Mouse (Mus musculus): ENCODE measurements around the gene Mapk1ip1. TPM values are rescaled to one million over a fixed set of nuclear protein-coding genes. Genes with fewer than 3 reads are reported as not detected.

The Mapk1ip1 gene
- polyA plus RNA-seq, 1 experiment from 2014 or later = 47.8 TPM

GRCm38 (mm10) chr7:138813213-138813875, 32.7 kb downstream of the Mapk1ip1 start:
- H3K9me3 ChIP-seq (ENCODE audit: control insufficient read depth, low read length) = no peaks in the 10 kb centered on the region
- no peak overlapping the region; the same call in 1 of the 2 replicates for H3K4me2 ChIP-seq (ENCODE audit: low read depth, low read length)
- peaks cover 6% of the 10 kb centered on the region; the same call in 1 of the 2 replicates for H3K4me1 ChIP-seq (ENCODE audit: control insufficient read depth, insufficient read depth, low read length)
- no peak overlapping the region for H3K4me3 ChIP-seq (ENCODE audit: low read depth, low read length)
- no peak overlapping the region for H3K9ac ChIP-seq (replicated peaks; ENCODE audit: low read depth, low read length)
- H3K27ac ChIP-seq (ENCODE audit: low read depth, low read length) = peak overlapping the region; percentile 62
- WGBS = 53% methylated on average over 11 of the region's 11 CpGs
- no peak for ATAC-seq (ENCODE audit: low read depth)
- H3K36me3 ChIP-seq (ENCODE audit: control insufficient read depth, insufficient read depth, low read length) = no peaks in the 10 kb centered on the region
- no peaks in the 10 kb centered on the region for H3K27me3 ChIP-seq (ENCODE audit: control insufficient read depth, insufficient read depth, low read length)

- H3K4me2 ChIP-seq (ENCODE audit: low read depth, low read length) = no peak overlapping the region
- H3K27me3 ChIP-seq (ENCODE audit: control insufficient read depth, insufficient read depth, low read length) = no peaks in the 10 kb centered on the region
- no peak overlapping the region for H3K27ac ChIP-seq (ENCODE audit: low read depth, low read length)
- H3K4me3 ChIP-seq (ENCODE audit: low read depth, low read length) = no peak overlapping the region
- no peaks in the 10 kb centered on the region for H3K4me1 ChIP-seq (ENCODE audit: control insufficient read depth, insufficient read depth, low read length)
- ATAC-seq (ENCODE audit: low read depth) = no peak
- H3K36me3 ChIP-seq (ENCODE audit: control insufficient read depth, insufficient read depth, low read length) = no peaks in the 10 kb centered on the region
- 80% methylated on average over 3 of the region's 3 CpGs for WGBS
- no peaks in the 10 kb centered on the region for H3K9me3 ChIP-seq (ENCODE audit: control insufficient read depth, low read length)
- no peak overlapping the region for H3K9ac ChIP-seq (replicated peaks; ENCODE audit: low read depth, low read length)
Observed at GRCm38 (mm10) chr7:138807146-138807545, 38.9 kb downstream of the Mapk1ip1 start.

- Histone ChIP-seq H3K9me3 (ENCODE audit: control insufficient read depth, low read length) (no peaks in the 10 kb centered on the region), H3K36me3 (ENCODE audit: control insufficient read depth, insufficient read depth, low read length) (no peaks in the 10 kb centered on the region), H3K4me1 (ENCODE audit: control insufficient read depth, insufficient read depth, low read length) (no peaks in the 10 kb centered on the region), H3K9ac (replicated peaks; ENCODE audit: low read depth, low read length) (no peak overlapping the region), H3K27ac (ENCODE audit: low read depth, low read length) (no peak overlapping the region), H3K4me3 (ENCODE audit: low read depth, low read length) (no peak overlapping the region), H3K4me2 (ENCODE audit: low read depth, low read length) (no peak overlapping the region), H3K27me3 (ENCODE audit: control insufficient read depth, insufficient read depth, low read length) (no peaks in the 10 kb centered on the region)
- ATAC-seq (ENCODE audit: low read depth) = no peak
- 55% methylated on average over 4 of the region's 4 CpGs for WGBS
Observed at GRCm38 (mm10) chr7:138803386-138803785, 42.7 kb downstream of the Mapk1ip1 start.

GRCm38 (mm10) chr7:138788109-138788508, 58.0 kb downstream of the Mapk1ip1 start:
- no peak overlapping the region for H3K9ac ChIP-seq (replicated peaks; ENCODE audit: low read depth, low read length)
- no peak overlapping the region for H3K4me2 ChIP-seq (ENCODE audit: low read depth, low read length)
- no peak overlapping the region for H3K4me3 ChIP-seq (ENCODE audit: low read depth, low read length)
- ATAC-seq (ENCODE audit: low read depth) = no peak
- 88% methylated on average over 5 of the region's 5 CpGs for WGBS
- no peaks in the 10 kb centered on the region for H3K4me1 ChIP-seq (ENCODE audit: control insufficient read depth, insufficient read depth, low read length)
- H3K36me3 ChIP-seq (ENCODE audit: control insufficient read depth, insufficient read depth, low read length) = no peaks in the 10 kb centered on the region
- H3K9me3 ChIP-seq (ENCODE audit: control insufficient read depth, low read length) = no peaks in the 10 kb centered on the region
- no peak overlapping the region for H3K27ac ChIP-seq (ENCODE audit: low read depth, low read length)
- H3K27me3 ChIP-seq (ENCODE audit: control insufficient read depth, insufficient read depth, low read length) = no peaks in the 10 kb centered on the region

Other genes starting within 250 kb of the Mapk1ip1 start
- gene Ppp2r2d, start 194 bp downstream of the Mapk1ip1 start, polyA plus RNA-seq (2014; fragmentation: Nextera tagmentation; extraction: Ambion mirVana) = 108 and 115 TPM in 2 replicates
- 126 and 143 TPM in 2 replicates for gene Bnip3, start 63.2 kb upstream of the Mapk1ip1 start, polyA plus RNA-seq (2014; fragmentation: Nextera tagmentation; extraction: Ambion mirVana)
- 10.1 and 15.0 TPM in 2 replicates for gene Jakmip3, start 94.5 kb upstream of the Mapk1ip1 start, polyA plus RNA-seq (2014; fragmentation: Nextera tagmentation; extraction: Ambion mirVana)
- gene Dpysl4, start 239.7 kb upstream of the Mapk1ip1 start, polyA plus RNA-seq (2014; fragmentation: Nextera tagmentation; extraction: Ambion mirVana) = 256 TPM in 2 replicates